Mouse (Mus musculus): ENCODE measurements around the gene Zfp933. TPM values are rescaled to one million over a fixed set of nuclear protein-coding genes. Genes with fewer than 3 reads are reported as not detected.
"Not testable (repeated sequence)": the region's sequence is repeated elsewhere in the genome, so short reads cannot be mapped to it uniquely, and the experiment has no call there.

Gene Zfp933
- total RNA-seq, 1 experiment: 4.9 TPM

GRCm38 (mm10) chr4:147875852-147876575, 27.8 kb upstream of the Zfp933 start:
- H3K4me3 ChIP-seq (ENCODE audit: insufficient read depth in 1 of 2, low read depth in 1 of 2, low read length in 2 of 2, poor library complexity in 1 of 2, severe bottlenecking in 1 of 2): no peak overlapping the region
- H3K4me1 ChIP-seq (ENCODE audit: control insufficient read depth in 2 of 2, insufficient read depth in 2 of 2, low read length in 2 of 2, poor library complexity in 1 of 2): peaks cover 0 to 2% of the 10 kb centered on the region in 2 experiments; a peak in 1 of 4 replicates
- in situ Hi-C loops (cut with MboI; ENCODE audit: low sequenced_read_pairs in 2 of 2, unreplicated experiment in 2 of 2): no loop called here
- peaks cover 6% of the 10 kb centered on the region for H3K9me3 ChIP-seq (ENCODE audit: control insufficient read depth, insufficient read depth, low read depth, low read length)
- peaks cover 56% of the 10 kb centered on the region for H3K36me3 ChIP-seq (ENCODE audit: control insufficient read depth, insufficient read depth, low read length, poor library complexity, severe bottlenecking)
- no peak overlapping the region for H3K9ac ChIP-seq (ENCODE audit: insufficient read depth, low read depth, low read length, poor library complexity, severe bottlenecking)
- no peak overlapping the region for H3K27ac ChIP-seq (ENCODE audit: insufficient read depth, low read depth, low read length, poor library complexity, severe bottlenecking)
- no peak for TF ChIP-seq CHD2 (IDR thresholded peaks at IDR 0.05; ENCODE audit: low read depth, low read length)
- no peak for TF ChIP-seq MAFK (IDR thresholded peaks at IDR 0.05; ENCODE audit: insufficient read depth, low read depth, low read length)
- no peak for TF ChIP-seq ZC3H11A (IDR thresholded peaks at IDR 0.05; ENCODE audit: borderline replicate concordance, low read depth, low read length)
- TF ChIP-seq ZNF384 (IDR thresholded peaks at IDR 0.05; ENCODE audit: low read depth, low read length): no peak
- no peak for TF ChIP-seq HCFC1 (IDR thresholded peaks at IDR 0.05; ENCODE audit: borderline replicate concordance, insufficient read depth, low read length)
- DNase-seq (ENCODE audit: low read depth, low spot score): no peak

- no peaks in the 10 kb centered on the region for H3K4me1 ChIP-seq (ENCODE audit: control insufficient read depth in 2 of 2, insufficient read depth in 2 of 2, low read length in 2 of 2, poor library complexity in 1 of 2)
- TF ChIP-seq MAFK (IDR thresholded peaks at IDR 0.05; ENCODE audit: insufficient read depth, low read depth, low read length) (no peak), ZC3H11A (IDR thresholded peaks at IDR 0.05; ENCODE audit: borderline replicate concordance, low read depth, low read length) (no peak), CHD2 (IDR thresholded peaks at IDR 0.05; ENCODE audit: low read depth, low read length) (no peak)
- H3K36me3 ChIP-seq (ENCODE audit: control insufficient read depth, insufficient read depth, low read length, poor library complexity, severe bottlenecking): peaks cover 30% of the 10 kb centered on the region
- in situ Hi-C loops (cut with MboI; ENCODE audit: low sequenced_read_pairs in 2 of 2, unreplicated experiment in 2 of 2): no loop called here
- H3K9me3 ChIP-seq (ENCODE audit: control insufficient read depth, insufficient read depth, low read depth, low read length): peaks cover 8% of the 10 kb centered on the region
- no peak for DNase-seq (ENCODE audit: low read depth, low spot score)
- H3K4me3 ChIP-seq (ENCODE audit: insufficient read depth in 1 of 2, low read depth in 1 of 2, low read length in 2 of 2, poor library complexity in 1 of 2, severe bottlenecking in 1 of 2): peak overlapping the region in 1 of 2 experiments; percentile 75; a peak in 2 of 4 replicates
- no peak overlapping the region for H3K27ac ChIP-seq (ENCODE audit: insufficient read depth, low read depth, low read length, poor library complexity, severe bottlenecking)
- H3K9ac ChIP-seq (ENCODE audit: insufficient read depth, low read depth, low read length, poor library complexity, severe bottlenecking): no peak overlapping the region
Measured at GRCm38 (mm10) chr4:147869238-147869637, 21.1 kb upstream of the Zfp933 start.

- Histone ChIP-seq H3K9me3 (ENCODE audit: control insufficient read depth, insufficient read depth, low read depth, low read length) (peaks cover 8% of the 10 kb centered on the region), H3K4me1 (ENCODE audit: control insufficient read depth in 2 of 2, insufficient read depth in 2 of 2, low read length in 2 of 2, poor library complexity in 1 of 2) (no peaks in the 10 kb centered on the region), H3K9ac (ENCODE audit: insufficient read depth, low read depth, low read length, poor library complexity, severe bottlenecking) (peak within 1 kb of the TSS; percentile 76), H3K27ac (ENCODE audit: insufficient read depth, low read depth, low read length, poor library complexity, severe bottlenecking) (no peak within 1 kb of the TSS), H3K4me3 (ENCODE audit: insufficient read depth in 1 of 2, low read depth in 1 of 2, low read length in 2 of 2, poor library complexity in 1 of 2, severe bottlenecking in 1 of 2) (peak within 1 kb of the TSS; percentile 75), H3K36me3 (ENCODE audit: control insufficient read depth, insufficient read depth, low read length, poor library complexity, severe bottlenecking) (peaks cover 26% of the 10 kb centered on the region)
- TF ChIP-seq ZNF384 (IDR thresholded peaks at IDR 0.05; ENCODE audit: low read depth, low read length): no peak
- TF ChIP-seq MAFK (IDR thresholded peaks at IDR 0.05; ENCODE audit: insufficient read depth, low read depth, low read length): no peak
- no peak for TF ChIP-seq ZC3H11A (IDR thresholded peaks at IDR 0.05; ENCODE audit: borderline replicate concordance, low read depth, low read length)
- in situ Hi-C loops (cut with MboI; ENCODE audit: low sequenced_read_pairs in 2 of 2, unreplicated experiment in 2 of 2): no loop called here
- peak; percentile 65 for DNase-seq (ENCODE audit: low read depth, low spot score)
Measured at GRCm38 (mm10) chr4:147868450-147869031, 20.4 kb upstream of the Zfp933 start, which contains the start of the genes Miip and Fv1. Gene Miip (minus strand): TSS chr4:147868816. Gene Fv1 (plus strand): TSS chr4:147868979.

- Histone ChIP-seq H3K27ac (ENCODE audit: insufficient read depth, low read depth, low read length, poor library complexity, severe bottlenecking) (no peak overlapping the region), H3K36me3 (ENCODE audit: control insufficient read depth, insufficient read depth, low read length, poor library complexity, severe bottlenecking) (peaks cover 20% of the 10 kb centered on the region)
- no peak for DNase-seq (ENCODE audit: low read depth, low spot score)
Measured at GRCm38 (mm10) chr4:147867563-147868449, 19.6 kb upstream of the Zfp933 start.

GRCm38 (mm10) chr4:147866793-147867192, 18.6 kb upstream of the Zfp933 start:
- not testable (repeated sequence) for DNase-seq (ENCODE audit: low read depth, low spot score)
- peaks cover 14% of the 10 kb centered on the region; the same call in 1 of the 2 replicates for H3K36me3 ChIP-seq (ENCODE audit: control insufficient read depth, insufficient read depth, low read length, poor library complexity, severe bottlenecking)

More at GRCm38 (mm10) chr4:147867563-147868449, 19.6 kb upstream of the Zfp933 start:
- peaks cover 8% of the 10 kb centered on the region; the same call in 1 of the 2 replicates for H3K9me3 ChIP-seq (ENCODE audit: control insufficient read depth, insufficient read depth, low read depth, low read length)
- H3K4me1 ChIP-seq (ENCODE audit: control insufficient read depth in 2 of 2, insufficient read depth in 2 of 2, low read length in 2 of 2, poor library complexity in 1 of 2): no peaks in the 10 kb centered on the region
- H3K9ac ChIP-seq (ENCODE audit: insufficient read depth, low read depth, low read length, poor library complexity, severe bottlenecking): peak overlapping the region; percentile 76
- in situ Hi-C loops (cut with MboI; ENCODE audit: low sequenced_read_pairs in 2 of 2, unreplicated experiment in 2 of 2): no loop called here
- TF ChIP-seq CHD2 (IDR thresholded peaks at IDR 0.05; ENCODE audit: low read depth, low read length): no peak
- no peak for TF ChIP-seq ZNF384 (IDR thresholded peaks at IDR 0.05; ENCODE audit: low read depth, low read length)
- no peak for TF ChIP-seq MAFK (IDR thresholded peaks at IDR 0.05; ENCODE audit: insufficient read depth, low read depth, low read length)
- no peak for TF ChIP-seq ZC3H11A (IDR thresholded peaks at IDR 0.05; ENCODE audit: borderline replicate concordance, low read depth, low read length)
- TF ChIP-seq HCFC1 (IDR thresholded peaks at IDR 0.05; ENCODE audit: borderline replicate concordance, insufficient read depth, low read length): no peak; the same call in 1 of the 2 replicates
- peak overlapping the region; percentile 75 for H3K4me3 ChIP-seq (ENCODE audit: insufficient read depth in 1 of 2, low read depth in 1 of 2, low read length in 2 of 2, poor library complexity in 1 of 2, severe bottlenecking in 1 of 2)

More at GRCm38 (mm10) chr4:147866793-147867192, 18.6 kb upstream of the Zfp933 start:
- in situ Hi-C loops (cut with MboI; ENCODE audit: low sequenced_read_pairs in 2 of 2, unreplicated experiment in 2 of 2); H3K9ac ChIP-seq (ENCODE audit: insufficient read depth, low read depth, low read length, poor library complexity, severe bottlenecking); H3K4me3 ChIP-seq (ENCODE audit: insufficient read depth in 1 of 2, low read depth in 1 of 2, low read length in 2 of 2, poor library complexity in 1 of 2, severe bottlenecking in 1 of 2); H3K27ac ChIP-seq (ENCODE audit: insufficient read depth, low read depth, low read length, poor library complexity, severe bottlenecking); H3K4me1 ChIP-seq (ENCODE audit: control insufficient read depth in 2 of 2, insufficient read depth in 2 of 2, low read length in 2 of 2, poor library complexity in 1 of 2); H3K9me3 ChIP-seq (ENCODE audit: control insufficient read depth, insufficient read depth, low read depth, low read length): not testable (repeated sequence)
